Mouse (Mus musculus) mouse embryonic stem cell (cell line): ENCODE measurements around the gene Mrps35.

ENCODE experiments used
- in situ Hi-C, 2 experiments: fragments of 300-500 bp; cut with MboI; formaldehyde crosslinking; loops; 1 replicate in 1 of 2; 3 replicates in 1 of 2; pipeline ENCODE4 v1.14.3; 2019 to 2020; ENCODE audit warnings: low sequenced_read_pairs in 2 of 2, low pct_unique_long_range_greater_than_20kb in 1 of 2, mixed read lengths in 1 of 2; ENCODE audit not compliant: unreplicated experiment in 1 of 2

Gene Mrps35

DNA sequence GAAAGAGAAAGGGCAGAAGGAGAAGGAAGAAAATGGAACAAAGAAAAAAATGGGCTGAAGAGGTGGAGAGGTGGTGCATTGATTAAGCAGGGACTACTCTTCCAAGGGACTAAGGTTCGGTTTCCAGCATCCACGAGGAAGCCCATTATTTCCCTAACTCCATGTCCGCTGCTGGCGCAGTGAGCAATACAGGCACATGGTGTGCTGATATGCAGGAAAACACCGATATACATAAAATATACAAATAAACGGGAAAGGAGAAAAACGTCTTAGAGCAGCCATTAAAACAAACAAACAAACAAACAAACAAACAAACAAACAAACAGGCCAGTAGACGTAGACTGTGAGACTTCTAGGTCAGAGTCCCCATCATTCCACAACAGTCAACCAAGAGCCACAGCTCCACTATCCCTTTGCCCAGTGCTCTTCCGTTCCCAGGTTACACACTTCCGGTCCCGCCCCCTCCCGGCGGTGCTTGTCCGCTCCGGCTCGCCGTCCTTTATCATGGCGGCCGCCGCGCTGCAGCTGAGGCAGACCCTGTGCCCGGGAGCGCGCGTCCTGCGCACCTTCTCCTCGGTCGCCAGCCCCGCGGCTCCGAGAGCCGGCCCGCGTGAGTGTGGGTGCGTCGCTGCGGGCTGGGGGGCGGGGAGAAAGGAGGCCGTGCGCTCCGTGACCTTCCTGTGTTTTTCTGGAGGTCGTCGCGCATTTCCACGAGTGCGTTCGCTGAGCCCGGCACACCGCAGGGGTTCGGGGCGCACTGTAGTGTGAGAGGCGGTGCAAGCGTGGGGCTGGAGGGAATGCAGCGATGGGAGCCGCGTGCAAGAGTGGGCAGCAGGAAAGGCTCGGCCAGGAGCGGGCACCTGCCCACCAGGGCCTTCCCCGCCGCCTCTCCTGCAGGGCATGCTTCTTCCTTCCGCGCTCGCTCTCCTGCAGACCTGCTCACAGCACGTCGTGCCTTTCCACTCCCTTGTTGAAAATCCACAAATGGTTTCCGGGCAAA lies at the start of gene Mrps35:
Gene Mrps35 (plus strand): TSS at position 474 of the 1,000 bp plus-strand sequence.
- in situ Hi-C loops = no loop called here

- in situ Hi-C loops = loop anchor here in 1 of 2 experiments (10.0 kb wide), 2 partner anchors 129 to 159 kb away; no protein-coding TSS in a partner anchor
These were observed 48.3 kb upstream of the Mrps35 start for GRCm38 (mm10) chr6:146994236-146994635.

- in situ Hi-C loops = loop anchor here in 1 of 2 experiments (10.0 kb wide), 2 partner anchors 131 to 161 kb away; no protein-coding TSS in a partner anchor
These were observed 47.2 kb upstream of the Mrps35 start for GRCm38 (mm10) chr6:146995391-146995790.

GRCm38 (mm10) chr6:146995878-146996277 lies 46.7 kb upstream of the Mrps35 start:
- in situ Hi-C loops = loop anchor here in 1 of 2 experiments (10.0 kb wide), 2 partner anchors 131 to 161 kb away; no protein-coding TSS in a partner anchor

GRCm38 (mm10) chr6:146997006-146997405 lies 45.6 kb upstream of the Mrps35 start:
- in situ Hi-C loops = loop anchor here in 1 of 2 experiments (10.0 kb wide), 2 partner anchors 132 to 162 kb away; no protein-coding TSS in a partner anchor

- in situ Hi-C loops = loop anchor here in 1 of 2 experiments (10.0 kb wide), 2 partner anchors 134 to 164 kb away; no protein-coding TSS in a partner anchor
These were observed 43.9 kb upstream of the Mrps35 start for GRCm38 (mm10) chr6:146998710-146999109.

DNA sequence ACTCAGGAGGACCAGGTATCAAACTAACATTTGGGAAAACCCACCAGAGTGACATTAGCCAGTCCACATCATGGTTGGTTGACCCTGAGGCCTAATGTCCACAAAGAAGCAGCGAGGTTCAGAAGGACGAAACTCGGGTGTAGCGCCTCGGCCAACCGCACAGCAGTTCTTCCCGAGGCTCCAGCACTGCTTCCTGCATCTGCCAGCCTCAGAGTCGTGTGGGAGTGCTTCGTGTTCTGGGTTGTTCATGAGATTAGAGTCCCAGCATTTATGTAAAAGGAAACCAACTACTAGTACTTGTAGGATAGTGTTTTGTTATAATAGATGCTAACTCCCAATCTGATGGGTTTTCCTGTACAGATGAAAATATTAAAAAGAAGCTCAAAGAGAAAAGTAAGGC lies 43.3 kb upstream of the Mrps35 start:
- in situ Hi-C loops = loop anchor here in 1 of 2 experiments (10.0 kb wide), 2 partner anchors 135 to 165 kb away; no protein-coding TSS in a partner anchor

DNA sequence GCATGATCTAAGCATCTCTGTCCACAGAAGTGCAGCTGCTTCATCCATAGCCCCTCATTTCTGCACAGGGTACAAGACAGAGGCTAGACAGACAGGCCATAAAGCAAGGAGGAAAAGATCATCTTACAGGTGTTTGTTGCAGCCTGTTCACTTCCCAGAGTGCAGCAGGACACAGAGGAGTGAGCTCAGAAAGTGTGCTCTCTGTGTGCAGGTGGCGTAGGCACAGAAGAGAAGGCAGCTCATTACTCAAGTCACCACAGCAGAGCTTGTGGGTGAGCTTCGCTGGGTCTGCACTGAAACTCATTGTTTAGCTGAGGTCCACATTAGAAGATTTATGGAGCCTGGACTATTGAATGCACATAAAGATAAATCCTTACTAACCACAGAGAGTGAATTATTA lies 42.8 kb upstream of the Mrps35 start:
- in situ Hi-C loops = loop anchor here in 1 of 2 experiments (10.0 to 25.0 kb wide), 4 partner anchors 135 to 813 kb away; no protein-coding TSS in a partner anchor

GRCm38 (mm10) chr6:147008148-147008547 lies 34.4 kb upstream of the Mrps35 start:
- in situ Hi-C loops = loop anchor here in 1 of 2 experiments (25.0 kb wide), 2 partner anchors 229 to 804 kb away; no protein-coding TSS in a partner anchor

DNA sequence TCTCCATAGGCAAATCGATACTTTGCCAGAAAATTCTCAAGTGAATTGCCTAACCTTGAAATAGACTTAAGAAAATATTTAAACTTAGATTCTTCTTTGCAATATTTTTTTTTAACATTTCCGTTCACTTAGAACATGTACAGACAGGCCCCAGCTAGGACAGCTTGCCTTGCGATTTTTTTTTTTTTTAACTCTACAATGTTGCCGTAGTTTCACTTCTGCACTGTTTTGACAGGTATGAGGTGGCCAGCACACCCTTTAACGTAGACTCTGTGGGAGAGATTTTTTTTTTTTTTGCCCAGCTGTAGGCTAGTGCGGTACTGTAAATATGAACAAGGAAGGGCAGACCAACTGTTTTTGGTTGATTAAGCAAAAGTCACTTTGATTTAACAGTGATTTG lies 32.2 kb upstream of the Mrps35 start:
- in situ Hi-C loops = loop anchor here in 1 of 2 experiments (25.0 kb wide), 2 partner anchors 227 to 802 kb away; no protein-coding TSS in a partner anchor

DNA sequence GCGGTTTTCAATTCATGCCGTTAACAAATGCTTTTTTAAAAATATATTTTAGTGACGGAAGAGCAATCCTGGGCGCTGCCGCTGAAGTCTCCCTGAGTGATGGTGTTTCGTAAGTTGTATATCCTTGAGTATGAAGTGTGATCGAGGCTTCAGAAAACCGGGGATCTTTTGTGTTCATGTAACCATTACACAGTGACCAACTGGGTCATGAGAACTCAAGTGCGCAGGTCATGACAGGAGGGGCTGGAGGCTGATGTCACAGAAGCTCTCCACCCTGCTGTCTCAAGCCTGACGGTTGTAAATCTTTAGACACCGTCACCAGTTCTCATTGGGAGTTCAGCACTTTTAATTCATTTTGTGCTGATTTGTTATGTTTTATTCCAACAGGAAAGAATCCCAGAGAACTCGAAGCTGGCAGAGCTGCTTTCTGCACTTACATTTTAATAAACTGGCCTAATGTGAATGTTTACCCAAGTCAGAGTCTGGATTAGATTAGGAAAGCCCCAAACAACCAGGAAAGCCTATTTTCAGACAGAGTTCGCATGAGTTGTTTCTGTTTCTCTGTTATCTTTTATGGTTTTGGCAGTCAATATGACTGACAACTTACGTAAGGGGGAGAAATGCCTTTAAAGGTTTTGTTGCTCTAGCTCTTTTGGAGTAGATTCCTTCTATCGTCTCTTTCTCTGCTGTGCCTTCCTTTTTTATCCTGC lies 31.6 kb upstream of the Mrps35 start:
- in situ Hi-C loops = loop anchor here in 1 of 2 experiments (25.0 kb wide), 2 partner anchors 226 to 801 kb away; no protein-coding TSS in a partner anchor

DNA sequence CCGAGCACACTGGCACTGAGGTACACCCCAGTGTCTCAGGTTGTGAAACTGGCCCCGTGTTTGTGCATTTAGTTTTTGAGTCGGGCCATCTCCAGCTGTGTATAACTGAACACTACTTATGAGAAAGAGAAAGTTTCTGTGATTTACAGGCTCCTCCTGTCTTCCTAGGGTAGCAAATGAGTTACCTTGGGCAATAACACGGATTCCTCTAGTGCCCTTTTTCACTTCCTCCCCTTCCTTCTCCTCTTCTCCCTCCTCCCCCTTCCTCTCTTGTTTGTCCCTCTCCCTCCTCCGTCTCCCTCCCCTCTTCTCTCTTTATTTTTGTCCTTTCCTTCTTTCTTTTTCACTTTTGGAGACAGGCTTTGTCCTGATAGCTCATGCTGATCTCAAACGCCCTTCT lies 31.0 kb upstream of the Mrps35 start:
- in situ Hi-C loops = loop anchor here in 1 of 2 experiments (25.0 kb wide), 2 partner anchors 226 to 801 kb away; no protein-coding TSS in a partner anchor

- in situ Hi-C loops = loop anchor here in 1 of 2 experiments (25.0 kb wide), 2 partner anchors 225 to 800 kb away; no protein-coding TSS in a partner anchor
These were observed 30.6 kb upstream of the Mrps35 start for GRCm38 (mm10) chr6:147011977-147012376.

DNA sequence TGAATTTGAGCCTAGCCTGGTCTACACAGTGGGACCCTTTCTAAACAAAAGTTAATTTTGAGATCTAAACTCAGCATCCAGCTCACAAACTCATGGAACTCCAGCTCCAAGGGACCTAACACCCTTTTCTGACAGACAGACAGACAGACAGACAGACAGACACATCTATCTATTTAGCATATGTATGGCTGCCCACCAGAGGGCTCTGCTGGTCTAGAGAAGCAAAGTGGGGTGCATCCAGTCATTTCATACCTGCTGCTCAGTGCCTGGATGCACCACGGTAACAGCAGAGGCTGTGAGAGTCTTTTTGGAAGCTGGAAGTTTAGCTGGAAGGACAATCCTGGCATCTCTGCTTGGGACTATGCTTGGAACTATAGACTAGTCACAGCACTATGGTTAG lies 29.0 kb upstream of the Mrps35 start:
- in situ Hi-C loops = loop anchor here in 1 of 2 experiments (25.0 kb wide), 2 partner anchors 224 to 799 kb away; no protein-coding TSS in a partner anchor

- in situ Hi-C loops = loop anchor here in 1 of 2 experiments (25.0 kb wide), 2 partner anchors 219 to 794 kb away; no protein-coding TSS in a partner anchor
These were observed 24.7 kb upstream of the Mrps35 start for GRCm38 (mm10) chr6:147017906-147018305.

DNA sequence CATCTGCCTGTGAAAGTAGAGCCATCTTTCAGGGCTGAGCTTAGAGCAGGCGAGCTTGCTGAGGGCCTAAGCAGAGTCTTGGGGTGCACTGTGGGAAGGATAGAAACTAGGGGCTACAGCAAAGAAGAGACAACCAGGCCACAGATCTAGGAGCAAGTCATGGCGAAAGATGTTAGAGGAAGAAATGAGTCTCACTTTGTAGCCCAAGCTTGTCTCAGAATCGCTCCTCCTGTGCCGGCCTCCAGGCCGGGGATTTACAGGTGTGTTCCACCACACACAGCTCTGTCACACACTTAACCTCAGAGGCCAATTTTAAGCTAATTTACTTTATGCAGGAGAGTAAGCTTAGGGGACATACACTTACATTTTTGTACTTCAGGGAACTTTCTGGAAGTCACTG lies 24.2 kb upstream of the Mrps35 start:
- in situ Hi-C loops = loop anchor here in 1 of 2 experiments (25.0 kb wide), 2 partner anchors 219 to 794 kb away; no protein-coding TSS in a partner anchor

GRCm38 (mm10) chr6:147021181-147021580 lies 21.4 kb upstream of the Mrps35 start:
- in situ Hi-C loops = loop anchor here in 1 of 2 experiments (25.0 kb wide), 2 partner anchors 216 to 791 kb away; no protein-coding TSS in a partner anchor
